Mouse (Mus musculus) heart, postnatal 0 days (tissue): ENCODE results near the gene Wdr83. TPM values are rescaled to one million over a fixed set of nuclear protein-coding genes. Genes with fewer than 3 reads are reported as not detected.

Source experiments
- ATAC-seq: fragments of 200-750 bp; cut with Nextera tagmentation; 2 replicates; pipeline ENCODE4 v1.8.0; 2017; ENCODE audit warnings: low read depth, moderate number of reproducible peaks, moderate library complexity; ENCODE audit not compliant: insufficient read depth
- DNase-seq: peaks from one replicate; pipeline ENCODE4 v3.0.0-alpha.2; 2016; ENCODE audit warnings: low spot score
- H3K27ac ChIP-seq: fragments of 300-500 bp; sonication (generic); 2 replicates; pipeline ENCODE4 v1.5.1; 2014; ENCODE audit warnings: low read depth, mild to moderate bottlenecking
- H3K27me3 ChIP-seq: fragments of 300-500 bp; sonication (generic); 2 replicates; pipeline ENCODE4 v1.6.1; 2014; ENCODE audit warnings: low read length, mixed read lengths; ENCODE audit not compliant: control insufficient read depth, insufficient read depth
- H3K36me3 ChIP-seq: fragments of 300-500 bp; sonication (generic); replicated peaks from 2 replicates; pipeline ENCODE4 v1.6.1; 2014; ENCODE audit warnings: low read length, mixed read lengths; ENCODE audit not compliant: control insufficient read depth, insufficient read depth
- H3K4me1 ChIP-seq: fragments of 300-500 bp; sonication (generic); 2 replicates; pipeline ENCODE4 v1.6.1; 2014; ENCODE audit warnings: antibody characterized with exemption; ENCODE audit not compliant: control insufficient read depth, insufficient read depth
- H3K4me2 ChIP-seq: fragments of 300-500 bp; sonication (generic); 2 replicates; pipeline ENCODE4 v1.6.1; 2014; ENCODE audit warnings: low read depth, mild to moderate bottlenecking, low read length, moderate library complexity
- H3K4me3 ChIP-seq: fragments of 300-500 bp; sonication (generic); 2 replicates; pipeline ENCODE4 v1.5.1; 2014; ENCODE audit warnings: low read depth, low read length
- H3K9ac ChIP-seq: fragments of 300-500 bp; sonication (generic); replicated peaks from 2 replicates; pipeline ENCODE4 v1.6.1; 2014; ENCODE audit warnings: low read depth, low read length, mixed read lengths
- H3K9me3 ChIP-seq: fragments of 300-500 bp; sonication (generic); replicated peaks from 2 replicates; pipeline ENCODE4 v1.6.1; 2016; ENCODE audit warnings: low read length; ENCODE audit not compliant: control insufficient read depth
- CTCF ChIP-seq: IDR thresholded peaks from 2 replicates; pipeline ENCODE4 v1.5.1; 2016; ENCODE audit warnings: antibody characterized with exemption, control low read depth, low read depth
- EP300 ChIP-seq: IDR thresholded peaks from 2 replicates; pipeline ENCODE4 v1.6.1; 2016; ENCODE audit warnings: antibody characterized with exemption, low read depth
- WGBS: fragments of 180-500 bp; shearing (Covaris S2); extraction: QIAGEN DNeasy Blood & Tissue Kit; methylation state at CpG from one replicate; pipeline ENCODE4 v1.1.7; 2014; 5-methylcytosine and 5-hydroxymethylcytosine counted together
- polyA plus RNA-seq: library from polyadenylated mRNA; unstranded; fragments of >200 nt; fragmentation: Nextera tagmentation; extraction: Ambion mirVana; gene quantifications from 2 replicates; pipeline ENCODE4 v1.2.1, GENCODE M21; 2015
- total RNA-seq: library from RNA; depleted of rRNA; stranded (reverse); fragments of >200 nt; gene quantifications from 2 replicates; pipeline ENCODE4 v1.2.3, GENCODE M21; 2014; ENCODE audit warnings: low replicate concordance

The Wdr83 gene
- total and polyA plus RNA-seq, 2 experiments from 2014 or later = 31.0 to 38.8 TPM

- peak; percentile 85 for DNase-seq
- H3K36me3 ChIP-seq = peaks cover 39% of the 10 kb centered on the region
- WGBS = 0% methylated on average over 2 of the region's 2 CpGs
- H3K4me2 ChIP-seq = no peak overlapping the region
- peak overlapping the region; percentile 27; the same call in 1 of the 2 replicates for H3K27ac ChIP-seq
- TF ChIP-seq EP300 = no peak
- TF ChIP-seq CTCF = peak; percentile 99
- peaks cover 11% of the 10 kb centered on the region for H3K4me1 ChIP-seq
- peak; percentile 54 for ATAC-seq
- no peak overlapping the region for H3K9ac ChIP-seq
- H3K9me3 ChIP-seq = no peaks in the 10 kb centered on the region
- no peak overlapping the region for H3K4me3 ChIP-seq
- H3K27me3 ChIP-seq = no peaks in the 10 kb centered on the region
These were observed 4.1 kb downstream of the Wdr83 start for GRCm38 (mm10) chr8:85076993-85077392.

- no peak for ATAC-seq
- Histone ChIP-seq H3K4me3 (no peak overlapping the region), H3K36me3 (peaks cover 39% of the 10 kb centered on the region), H3K4me1 (peaks cover 11% of the 10 kb centered on the region), H3K9ac (no peak overlapping the region), H3K27ac (no peak overlapping the region), H3K27me3 (no peaks in the 10 kb centered on the region), H3K9me3 (no peaks in the 10 kb centered on the region), H3K4me2 (no peak overlapping the region)
- TF ChIP-seq EP300 (no peak), CTCF (peak; percentile 48)
- no peak for DNase-seq
- 75% methylated on average over 9 of the region's 9 CpGs for WGBS
These were observed 5.1 kb downstream of the Wdr83 start for GRCm38 (mm10) chr8:85076001-85076400.

- H3K4me2 ChIP-seq = no peak overlapping the region
- peaks cover 8% of the 10 kb centered on the region for H3K4me1 ChIP-seq
- no peak overlapping the region for H3K27ac ChIP-seq
- H3K9ac ChIP-seq = no peak overlapping the region
- TF ChIP-seq CTCF (no peak), EP300 (no peak)
- DNase-seq (no peak), ATAC-seq (no peak)
- H3K36me3 ChIP-seq = peaks cover 39% of the 10 kb centered on the region
- no peaks in the 10 kb centered on the region for H3K27me3 ChIP-seq
- no peaks in the 10 kb centered on the region for H3K9me3 ChIP-seq
- no peak overlapping the region for H3K4me3 ChIP-seq
- 89% methylated on average over 10 of the region's 10 CpGs for WGBS
These were observed 6.5 kb downstream of the Wdr83 start for GRCm38 (mm10) chr8:85074617-85075016.

- Histone ChIP-seq H3K27ac (no peak overlapping the region), H3K4me1 (peaks cover 6% of the 10 kb centered on the region; the same call in 1 of the 2 replicates), H3K4me3 (no peak overlapping the region), H3K9me3 (no peaks in the 10 kb centered on the region), H3K36me3 (peaks cover 39% of the 10 kb centered on the region), H3K9ac (no peak overlapping the region), H3K27me3 (no peaks in the 10 kb centered on the region), H3K4me2 (no peak overlapping the region)
- no peak for TF ChIP-seq EP300
- TF ChIP-seq CTCF = no peak
- DNase-seq = no peak
- ATAC-seq = no peak
- 87% methylated on average over 10 of the region's 10 CpGs for WGBS
These were observed 6.9 kb downstream of the Wdr83 start for GRCm38 (mm10) chr8:85074167-85074566.

- H3K36me3 ChIP-seq = peaks cover 34% of the 10 kb centered on the region
- TF ChIP-seq EP300 = no peak
- TF ChIP-seq CTCF = no peak
- H3K4me3 ChIP-seq = no peak overlapping the region
- no peak overlapping the region for H3K27ac ChIP-seq
- H3K4me1 ChIP-seq = peaks cover 6% of the 10 kb centered on the region; the same call in 1 of the 2 replicates
- 82% methylated on average over 15 of the region's 15 CpGs for WGBS
- H3K4me2 ChIP-seq = no peak overlapping the region
- no peak for ATAC-seq
- no peak overlapping the region for H3K9ac ChIP-seq
- H3K27me3 ChIP-seq = no peaks in the 10 kb centered on the region
- DNase-seq = no peak
- H3K9me3 ChIP-seq = no peaks in the 10 kb centered on the region
These were observed 8.0 kb downstream of the Wdr83 start for GRCm38 (mm10) chr8:85073041-85073612.
